Mouse (Mus musculus): Measurements from ENCODE around the gene Kcnt2.

The Kcnt2 gene

DNA sequence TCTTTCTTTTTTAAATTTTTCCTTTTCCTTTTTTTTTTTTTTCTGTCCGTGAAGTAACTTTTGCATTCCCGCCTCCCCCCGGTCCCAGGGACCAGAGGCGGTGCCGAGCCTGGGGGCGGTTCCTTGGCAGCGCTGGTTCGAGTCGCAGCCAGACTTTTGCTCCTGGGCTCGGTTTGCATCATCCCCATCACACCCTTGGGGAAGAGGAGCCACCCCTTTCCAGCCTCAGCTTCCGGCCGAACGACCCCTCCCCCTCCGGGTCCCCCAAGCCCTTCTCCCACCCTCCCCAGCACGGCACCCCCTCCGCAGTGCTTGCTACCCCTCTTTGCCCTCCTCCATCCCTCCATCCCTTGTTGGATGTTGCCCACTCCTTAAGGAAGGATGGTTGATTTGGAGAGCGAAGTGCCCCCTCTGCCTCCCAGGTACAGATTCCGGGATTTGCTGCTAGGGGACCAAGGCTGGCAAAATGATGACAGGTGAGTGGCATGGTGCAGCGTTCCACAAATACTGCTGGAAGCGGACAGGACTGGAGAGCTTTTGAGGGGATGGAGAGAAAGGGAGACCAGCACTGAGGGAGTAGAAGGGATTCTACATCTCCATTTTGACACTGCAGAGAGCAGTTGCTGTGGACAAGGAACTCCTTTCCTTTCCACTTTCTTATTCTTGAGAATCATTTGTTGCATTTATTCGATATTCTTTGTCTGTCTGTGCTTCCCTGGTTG lies at the start of gene Kcnt2:
TSS of gene Kcnt2 (plus strand) at position 283 of the 722 bp plus-strand sequence.
- DNase-seq, result peak; percentile 5 to 32

GRCm38 (mm10) chr1:140205329-140205728 lies 40.6 kb upstream of the Kcnt2 start:
- DNase-seq, result no peak

GRCm38 (mm10) chr1:140225221-140225620 lies 20.7 kb upstream of the Kcnt2 start:
- no peak for DNase-seq

DNA sequence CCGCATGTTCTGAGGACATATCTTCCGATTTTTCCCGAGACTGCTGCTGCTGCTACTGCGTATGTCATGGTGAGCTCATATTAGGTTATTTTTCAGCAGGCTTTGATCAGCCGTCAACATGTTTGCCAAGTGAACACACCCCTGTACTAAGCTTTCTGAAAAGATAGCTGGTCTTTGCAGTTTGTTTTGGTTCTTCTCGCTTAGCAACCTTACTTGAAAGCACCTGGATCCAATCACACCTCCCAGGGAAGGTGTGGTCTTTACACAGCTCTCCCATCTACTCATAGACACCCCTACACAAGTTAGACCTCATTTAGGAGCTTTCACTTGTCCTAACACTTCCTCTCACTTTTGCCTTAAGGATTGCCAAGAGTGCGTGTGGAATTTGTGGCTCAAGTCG lies 19.3 kb upstream of the Kcnt2 start:
- DNase-seq, result no peak

GRCm38 (mm10) chr1:140245465-140245864 lies 493 bp upstream of the Kcnt2 start:
- DNase-seq, result peak; percentile 33 to 47

DNA sequence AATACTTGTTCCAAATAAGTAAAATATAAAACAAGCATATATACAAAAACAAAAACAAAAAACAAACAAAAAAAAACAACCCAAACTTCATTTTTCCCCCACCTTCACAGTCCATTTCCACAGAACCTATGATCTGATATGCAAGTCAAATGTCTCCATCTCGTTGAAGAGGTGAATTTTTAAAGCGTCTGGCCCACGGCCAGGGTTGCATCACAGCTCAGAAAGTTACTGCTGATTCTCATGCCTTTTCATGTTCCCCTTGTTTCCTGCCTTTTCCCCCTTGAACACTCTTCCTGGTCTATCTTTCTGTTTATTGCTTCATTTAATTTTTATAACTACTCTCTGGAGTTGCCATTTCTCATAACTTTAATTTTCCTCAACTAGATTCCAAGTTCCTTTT lies 18.7 kb downstream of the Kcnt2 start:
- peak in 1 of 2 experiments; percentile 6 for DNase-seq

GRCm38 (mm10) chr1:140266047-140266446 lies 20.1 kb downstream of the Kcnt2 start:
- DNase-seq, result no peak

- no peak for DNase-seq
Measured at GRCm38 (mm10) chr1:140266643-140267286, 20.8 kb downstream of the Kcnt2 start.

DNA sequence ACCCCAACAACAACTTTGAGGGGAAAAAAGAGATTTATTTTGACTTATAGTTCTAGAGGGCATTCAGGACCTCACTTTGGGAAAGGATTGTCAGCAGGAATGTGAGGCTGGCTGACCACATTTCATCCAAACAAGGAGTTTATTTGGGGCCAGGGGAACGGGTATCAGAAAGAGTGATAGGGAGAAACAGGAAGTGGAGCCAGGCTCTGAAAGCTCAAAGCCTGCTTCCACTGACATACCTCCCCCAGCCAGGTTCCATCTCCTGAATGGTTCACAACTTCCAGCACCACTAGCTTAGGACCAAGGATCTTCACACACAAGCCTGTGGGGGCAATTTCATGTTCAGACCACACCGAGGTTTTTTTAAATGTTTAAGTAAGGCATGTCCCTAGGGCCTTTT lies 21.3 kb downstream of the Kcnt2 start:
- DNase-seq, result no peak

- DNase-seq, result no peak
Measured at GRCm38 (mm10) chr1:140273624-140274023, 27.7 kb downstream of the Kcnt2 start.

DNA sequence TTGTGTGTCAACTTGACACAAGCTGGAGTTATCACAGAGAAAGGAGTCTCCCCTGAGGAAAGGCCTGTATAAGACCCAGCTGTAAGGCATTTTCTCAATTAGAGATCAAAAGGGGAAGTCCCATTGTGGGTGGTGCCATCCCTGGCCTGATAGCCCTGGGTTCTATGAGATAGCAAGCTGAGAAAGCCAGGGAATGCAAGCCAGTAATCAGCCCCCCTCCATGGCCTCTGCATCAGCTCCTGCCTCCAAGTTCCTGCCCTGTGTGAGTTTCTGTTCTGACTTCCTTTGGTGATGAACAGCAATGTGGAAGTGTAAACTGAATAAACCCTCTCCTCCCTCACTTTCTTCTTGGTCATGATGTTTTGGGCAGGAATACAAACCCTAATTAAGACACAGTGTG lies 29.9 kb downstream of the Kcnt2 start:
- no peak for DNase-seq

- no peak for DNase-seq
Measured at GRCm38 (mm10) chr1:140293140-140293539, 47.2 kb downstream of the Kcnt2 start.

DNA sequence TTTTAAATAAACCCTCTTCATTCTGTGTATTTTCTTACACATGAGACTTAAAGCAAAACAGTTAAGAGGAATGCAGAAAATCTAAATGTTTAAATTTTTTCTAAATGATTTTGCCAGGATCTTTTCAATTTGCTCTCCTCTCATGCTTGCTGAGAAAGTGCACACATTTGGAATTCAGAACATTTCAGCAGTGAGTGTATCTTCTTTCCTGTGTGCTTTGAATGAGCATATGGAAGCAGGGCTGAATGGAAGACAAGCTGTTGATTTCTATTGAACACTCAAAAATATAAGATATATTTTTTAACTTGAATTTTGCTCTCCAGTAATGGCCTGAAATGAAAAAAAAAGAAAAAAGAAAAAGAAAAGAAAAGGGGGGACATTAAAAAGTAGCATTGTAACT lies 49.5 kb downstream of the Kcnt2 start:
- DNase-seq, result no peak

GRCm38 (mm10) chr1:140304244-140304643 lies 58.3 kb downstream of the Kcnt2 start:
- no peak for DNase-seq

GRCm38 (mm10) chr1:140305344-140305743 lies 59.4 kb downstream of the Kcnt2 start:
- no peak for DNase-seq

- DNase-seq, result no peak
Measured at GRCm38 (mm10) chr1:140306339-140306738, 60.4 kb downstream of the Kcnt2 start.

- DNase-seq, result no peak
Measured at GRCm38 (mm10) chr1:140310739-140311138, 64.8 kb downstream of the Kcnt2 start.

- no peak for DNase-seq
Measured at GRCm38 (mm10) chr1:140325088-140325487, 79.1 kb downstream of the Kcnt2 start.

- no peak for DNase-seq
Measured at GRCm38 (mm10) chr1:140326709-140327108, 80.8 kb downstream of the Kcnt2 start.

DNA sequence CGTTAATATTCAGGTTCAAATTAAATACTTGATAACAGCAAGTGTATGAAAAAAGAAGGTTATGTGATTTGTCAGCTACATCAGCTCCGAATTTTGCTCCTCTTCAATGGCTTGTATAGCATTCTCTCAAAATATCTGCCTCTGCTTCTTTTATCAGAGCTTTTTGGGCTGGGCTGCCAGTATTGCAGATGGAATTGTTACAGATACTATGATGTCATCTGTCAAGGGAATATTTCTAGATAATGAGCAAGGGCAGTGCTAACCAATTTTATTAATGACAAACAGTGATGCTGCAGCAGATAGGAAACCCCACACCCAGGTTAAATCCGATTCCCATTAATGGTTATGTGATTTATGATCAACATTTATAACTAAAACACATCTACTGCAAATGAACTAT lies 87.7 kb downstream of the Kcnt2 start:
- DNase-seq, result no peak

DNA sequence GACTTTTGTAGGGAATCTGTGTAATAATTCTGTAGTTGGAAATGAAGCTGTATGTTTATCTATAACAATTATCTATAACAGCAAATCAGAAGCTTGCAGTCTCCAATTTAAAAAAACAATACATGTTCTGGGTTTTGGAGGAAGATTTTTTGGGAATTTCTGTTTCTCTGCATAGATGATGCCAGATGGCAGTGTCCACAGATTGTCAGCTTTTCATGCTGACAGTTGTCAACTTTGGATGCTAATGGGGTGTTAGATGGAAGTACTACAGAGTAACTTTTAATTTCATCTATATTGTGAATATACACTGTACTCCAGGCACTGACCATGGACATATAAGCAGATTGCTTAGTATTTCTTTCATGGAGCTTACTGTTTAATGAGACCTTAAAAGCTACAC lies 92.5 kb downstream of the Kcnt2 start:
- no peak for DNase-seq

DNA sequence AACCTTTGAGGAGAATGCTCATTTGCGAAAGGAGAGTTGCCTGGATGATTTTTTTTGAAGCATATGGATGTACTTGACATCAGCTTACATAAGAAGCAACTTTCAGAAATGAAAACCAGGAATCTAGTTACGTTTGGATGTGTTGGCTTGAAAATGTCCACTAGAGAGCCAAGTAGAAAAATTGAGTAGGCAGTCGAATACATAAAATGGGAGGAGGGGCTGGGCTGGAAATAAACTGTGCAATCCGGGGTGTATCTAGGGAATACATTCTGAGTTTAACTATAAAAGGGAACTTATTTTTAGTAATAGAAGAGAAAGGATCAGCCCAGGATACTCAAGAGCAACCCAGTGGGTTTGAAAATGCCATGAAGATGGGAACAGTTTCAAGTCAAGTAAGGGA lies 93.4 kb downstream of the Kcnt2 start:
- no peak for DNase-seq

DNA sequence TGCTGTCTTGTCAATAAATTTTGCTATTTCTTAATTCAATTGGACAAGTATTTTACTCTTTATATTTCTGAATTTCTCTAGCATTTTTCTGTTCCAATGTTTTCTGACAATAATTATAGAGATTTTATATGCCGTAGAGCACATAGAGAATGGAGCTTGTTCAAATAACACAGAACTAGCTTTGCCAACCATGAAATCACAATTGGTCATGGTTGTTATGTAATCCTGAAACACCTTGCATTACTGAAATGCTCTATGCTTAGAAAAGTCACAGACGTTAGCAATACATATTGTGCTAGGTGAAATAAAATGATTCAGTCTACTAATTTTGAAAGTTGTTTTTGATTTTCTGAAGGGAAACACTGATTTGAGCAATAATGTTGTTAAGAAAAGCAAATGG lies 118.8 kb downstream of the Kcnt2 start:
- DNase-seq, result no peak

DNA sequence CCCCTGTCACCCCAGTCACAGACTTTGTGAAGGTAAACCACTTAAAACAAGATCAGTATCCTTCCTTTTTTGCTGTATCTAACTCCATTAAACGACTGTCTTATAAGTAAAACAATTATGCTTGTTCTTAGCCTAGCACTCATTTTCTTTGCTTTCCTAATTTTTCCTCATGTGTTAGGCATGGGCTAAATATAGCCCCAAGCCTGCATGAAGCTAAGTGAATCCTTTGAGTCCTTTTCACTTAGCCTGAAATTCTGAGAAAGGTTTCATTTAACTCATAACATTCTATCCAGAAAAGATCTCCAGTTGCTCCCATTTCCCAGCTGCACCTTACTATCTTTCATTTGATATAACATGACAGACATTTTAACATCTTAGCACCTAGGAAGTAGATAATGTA lies 127.6 kb downstream of the Kcnt2 start:
- no peak for DNase-seq

DNA sequence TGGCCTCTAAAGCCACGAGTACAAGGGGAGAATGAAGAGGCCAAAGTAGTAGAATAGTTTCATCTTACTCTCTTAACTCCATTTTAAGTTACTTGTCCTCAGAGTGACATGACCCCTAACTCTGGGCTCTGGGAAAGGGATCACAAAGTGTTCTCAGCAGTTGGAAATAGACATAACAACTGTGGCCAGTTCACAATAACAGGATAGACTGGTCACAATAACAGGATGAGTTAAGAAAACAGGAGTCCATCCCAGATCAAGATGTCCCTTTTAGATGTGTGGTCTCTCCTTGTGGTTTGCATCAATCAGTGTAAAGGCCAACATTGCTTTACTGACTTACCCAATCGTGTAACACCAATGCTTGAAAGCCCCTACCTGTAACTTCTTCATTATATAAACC lies 132.8 kb downstream of the Kcnt2 start:
- DNase-seq, result no peak

Measured in cerebellum, postnatal 25 days (tissue).